8 mouse cellular contexts compared by ENCODE assay signal in genomic region chr11:74650576-74651100, GRCm38 (mm10). TPM values are rescaled to one million over a fixed set of nuclear protein-coding genes. Genes with fewer than 3 reads are reported as not detected.
A peak's percentile ranks its signal among the peaks of the same experiment; 100 is the strongest.
DNase-seq lines count a peak whose midpoint lies in the region; ATAC-seq and TF ChIP-seq lines count a peak whose summit lies in the region.

No protein-coding gene starts in this region.

- peak overlapping the region; percentile 90 for H3K4me2 ChIP-seq in kidney, embryonic 14.5 days (replicated peaks; ENCODE audit: low read depth, low read length)
- peak overlapping the region; percentile 89 for H3K4me2 ChIP-seq in hindbrain, embryonic 14.5 days (replicated peaks)
- H3K4me2 ChIP-seq in midbrain, embryonic 14.5 days (ENCODE audit: low read length): peak overlapping the region; percentile 96

- H3K4me3 ChIP-seq in kidney, embryonic 14.5 days (ENCODE audit: low read length): peak overlapping the region; percentile 98
- H3K4me3 ChIP-seq in cortical plate, adult 2 months (ENCODE audit: insufficient read depth, low read length): peak overlapping the region; percentile 62
- peak overlapping the region; percentile 98 for H3K4me3 ChIP-seq in hindbrain, embryonic 14.5 days (replicated peaks; ENCODE audit: low read length)
- H3K4me3 ChIP-seq in midbrain, embryonic 14.5 days (replicated peaks; ENCODE audit: low read depth, low read length): peak overlapping the region; percentile 96

- H3K27me3 ChIP-seq in kidney, embryonic 14.5 days (ENCODE audit: control insufficient read depth, insufficient read depth, low read length): no peaks in the 10 kb centered on the region
- no peaks in the 10 kb centered on the region for H3K27me3 ChIP-seq in hindbrain, embryonic 14.5 days (ENCODE audit: control insufficient read depth, insufficient read depth, low read length)
- no peaks in the 10 kb centered on the region for H3K27me3 ChIP-seq in midbrain, embryonic 14.5 days (ENCODE audit: control insufficient read depth, insufficient read depth, low read length)

- no peak for ATAC-seq in kidney, embryonic 14.5 days (ENCODE audit: low FRiP score, low TSS enrichment)
- no peak for ATAC-seq in hindbrain, embryonic 14.5 days (ENCODE audit: low FRiP score)
- no peak for ATAC-seq in midbrain, embryonic 14.5 days (ENCODE audit: low FRiP score, low TSS enrichment)

- H3K4me1 ChIP-seq in kidney, embryonic 14.5 days (ENCODE audit: control insufficient read depth, insufficient read depth, low read length): peaks cover 39% of the 10 kb centered on the region
- H3K4me1 ChIP-seq in cortical plate, adult 2 months (ENCODE audit: control insufficient read depth, insufficient read depth, low read length): peaks cover 11% of the 10 kb centered on the region
- H3K4me1 ChIP-seq in hindbrain, embryonic 14.5 days (replicated peaks; ENCODE audit: control insufficient read depth, insufficient read depth, low read length): peaks cover 39% of the 10 kb centered on the region
- H3K4me1 ChIP-seq in midbrain, embryonic 14.5 days (ENCODE audit: control insufficient read depth, insufficient read depth, low read length): peaks cover 28% of the 10 kb centered on the region

- no peaks in the 10 kb centered on the region for H3K9me3 ChIP-seq in kidney, embryonic 14.5 days (ENCODE audit: control insufficient read depth, low read length)
- H3K9me3 ChIP-seq in hindbrain, embryonic 14.5 days (ENCODE audit: control insufficient read depth, low read length): no peaks in the 10 kb centered on the region
- H3K9me3 ChIP-seq in midbrain, embryonic 14.5 days (ENCODE audit: control insufficient read depth, low read length): no peaks in the 10 kb centered on the region

- TF ChIP-seq POLR2A in cortical plate, adult 2 months (IDR thresholded peaks at IDR 0.05; ENCODE audit: extremely low read depth, insufficient read depth, low read length): no peak

- 46% methylated on average over 4 of the region's 4 CpGs for WGBS in kidney, embryonic 14.5 days
- WGBS in hindbrain, embryonic 14.5 days: 65% methylated on average over 4 of the region's 4 CpGs
- 70% methylated on average over 4 of the region's 4 CpGs for WGBS in midbrain, embryonic 14.5 days

- no peak for TF ChIP-seq CTCF in cortical plate, adult 2 months (IDR thresholded peaks at IDR 0.05; ENCODE audit: extremely low read depth, insufficient read depth, low read length)

- peak overlapping the region; percentile 90 for H3K9ac ChIP-seq in kidney, embryonic 14.5 days (ENCODE audit: low read depth, low read length)
- peak overlapping the region; percentile 85 for H3K9ac ChIP-seq in hindbrain, embryonic 14.5 days
- H3K9ac ChIP-seq in midbrain, embryonic 14.5 days (replicated peaks; ENCODE audit: low read length): peak overlapping the region; percentile 82; the same call in 1 of the 2 replicates

- no peaks in the 10 kb centered on the region for H3K36me3 ChIP-seq in kidney, embryonic 14.5 days (ENCODE audit: control insufficient read depth, insufficient read depth, low read length)
- H3K36me3 ChIP-seq in hindbrain, embryonic 14.5 days (replicated peaks; ENCODE audit: control insufficient read depth, insufficient read depth): no peaks in the 10 kb centered on the region
- no peaks in the 10 kb centered on the region for H3K36me3 ChIP-seq in midbrain, embryonic 14.5 days (ENCODE audit: control insufficient read depth, insufficient read depth, low read length)

- peak overlapping the region; percentile 81; the same call in 1 of the 2 replicates for H3K27ac ChIP-seq in kidney, embryonic 14.5 days (ENCODE audit: low read depth, low read length)
- H3K27ac ChIP-seq in cortical plate, adult 2 months (ENCODE audit: insufficient read depth, low read length): no peak overlapping the region
- no peak overlapping the region for H3K27ac ChIP-seq in hindbrain, embryonic 14.5 days
- no peak overlapping the region for H3K27ac ChIP-seq in midbrain, embryonic 14.5 days (replicated peaks; ENCODE audit: low read depth, low read length)

- no peak for DNase-seq in kidney, postnatal 36 days
- no peak for DNase-seq in hindbrain, embryonic 14.5 days (ENCODE audit: low spot score)
- DNase-seq in midbrain, embryonic 14.5 days: no peak
- DNase-seq in frontal cortex, postnatal 25 days (ENCODE audit: low spot score in 2 of 2): no peak
- DNase-seq in cerebellum, adult 11-12 months: no peak
- no peak for DNase-seq in cerebellum, postnatal 25 days

RNA-seq across cellular contexts. Expression of gene Cluh, which starts 1.3 kb away (rescaled TPM):
- 15.2 and 28.2 TPM in 2 replicates for polyA plus RNA-seq in kidney, embryonic 14.5 days (2014; fragmentation: Nextera tagmentation; extraction: Ambion mirVana)
- polyA plus RNA-seq in cortical plate, adult 2 months (2012; rRNA removed): 51.1 and 52.2 TPM in 2 replicates
- 18.4 and 19.0 TPM in 2 replicates for polyA plus RNA-seq in hindbrain, embryonic 14.5 days (2014; fragmentation: Nextera tagmentation; extraction: Ambion mirVana)
- polyA plus RNA-seq in midbrain, embryonic 14.5 days (2014; fragmentation: Nextera tagmentation; extraction: Ambion mirVana): 13.7 and 14.4 TPM in 2 replicates

RNA-seq across cellular contexts. Expression of gene Ccdc92b, which starts 31.2 kb away (rescaled TPM):
- polyA plus RNA-seq in kidney, embryonic 14.5 days (2014; fragmentation: Nextera tagmentation; extraction: Ambion mirVana): 0.12 and 0.19 TPM in 2 replicates
- polyA plus RNA-seq in cortical plate, adult 2 months (2012; rRNA removed): 22.7 and 23.1 TPM in 2 replicates
- polyA plus RNA-seq in hindbrain, embryonic 14.5 days (2014; fragmentation: Nextera tagmentation; extraction: Ambion mirVana): 3.5 and 5.0 TPM in 2 replicates
- 3.8 and 4.2 TPM in 2 replicates for polyA plus RNA-seq in midbrain, embryonic 14.5 days (2014; fragmentation: Nextera tagmentation; extraction: Ambion mirVana)

RNA-seq across cellular contexts. Expression of gene Rap1gap2, which starts 39.9 kb away (rescaled TPM):
- polyA plus RNA-seq in kidney, embryonic 14.5 days (2014; fragmentation: Nextera tagmentation; extraction: Ambion mirVana): 4.1 and 5.0 TPM in 2 replicates
- 133 and 135 TPM in 2 replicates for polyA plus RNA-seq in cortical plate, adult 2 months (2012; rRNA removed)
- polyA plus RNA-seq in hindbrain, embryonic 14.5 days (2014; fragmentation: Nextera tagmentation; extraction: Ambion mirVana): 11.2 and 12.0 TPM in 2 replicates
- polyA plus RNA-seq in midbrain, embryonic 14.5 days (2014; fragmentation: Nextera tagmentation; extraction: Ambion mirVana): 9.2 and 10.6 TPM in 2 replicates

Comparison
In these comparisons a context has a peak if more than half of its experiments do, and no peak if none do; other contexts are left out.
1. RNA of gene Rap1gap2, which starts 39.9 kb away (polyA plus RNA-seq): 133 to 135 TPM in cortical plate, adult 2 months; 11.2 to 12.0 TPM in hindbrain, embryonic 14.5 days, 9.2 to 10.6 TPM in midbrain, embryonic 14.5 days and 4.1 to 5.0 TPM in kidney, embryonic 14.5 days; every median in the first group is over 10 times any median in the second.
2. Peak in every context shown above with its lines, with median percentiles within 50 percentile points of each other: H3K4me2 ChIP-seq, H3K4me3 ChIP-seq and H3K9ac ChIP-seq.